Mouse (Mus musculus) cerebellum, adult 2 months (tissue): ENCODE measurements around the gene Cacna1a. TPM values are rescaled to one million over a fixed set of nuclear protein-coding genes. Genes with fewer than 3 reads are reported as not detected.
A peak's percentile ranks its signal among the peaks of the same experiment; 100 is the strongest.

Source experiments
- DNase-seq, 2 experiments: peaks; one replicate each; pipeline ENCODE4 v3.0.0; 2021
- H3K27ac ChIP-seq: fragments of 200-500 bp; 2 replicates; pipeline ENCODE4 v1.5.1; 2012; ENCODE audit warnings: low read length, control low read depth, inconsistent platforms; ENCODE audit not compliant: insufficient read depth
- H3K27me3 ChIP-seq: fragments of 200-500 bp; 2 replicates; pipeline ENCODE4 v1.6.1; 2012; ENCODE audit warnings: inconsistent platforms, mild to moderate bottlenecking, low read length, moderate library complexity; ENCODE audit not compliant: control insufficient read depth, insufficient read depth
- H3K4me1 ChIP-seq: fragments of 200-500 bp; 2 replicates; pipeline ENCODE4 v1.6.1; 2011; ENCODE audit warnings: low read length; ENCODE audit not compliant: control insufficient read depth, insufficient read depth
- H3K4me3 ChIP-seq: fragments of 200-500 bp; replicated peaks from 2 replicates; pipeline ENCODE3; 2011; ENCODE audit warnings: mild to moderate bottlenecking, low read depth, low read length, control low read depth; ENCODE audit not compliant: insufficient read depth
- CTCF ChIP-seq: fragments of 200-500 bp; IDR thresholded peaks from 2 replicates; pipeline ENCODE4 v1.5.1; 2011; ENCODE audit warnings: low read depth, mild to moderate bottlenecking, control low read depth, low read length, moderate library complexity, borderline replicate concordance; ENCODE audit not compliant: insufficient read depth
- POLR2A ChIP-seq: fragments of 200-500 bp; IDR thresholded peaks from 2 replicates; pipeline ENCODE4 v1.6.1; 2011; ENCODE audit warnings: low read length, control low read depth, borderline replicate concordance; ENCODE audit not compliant: insufficient read depth
- WGBS: fragments of 180-500 bp; shearing (Covaris S2); methylation state at CpG from one replicate; pipeline ENCODE4 v1.1.7; 2018; 5-methylcytosine and 5-hydroxymethylcytosine counted together
- polyA plus RNA-seq: library from polyadenylated mRNA; depleted of rRNA; stranded (reverse); fragments of >200 nt; gene quantifications from 2 replicates; pipeline ENCODE4 v1.2.3, GENCODE M21; 2012; rRNA removed

The Cacna1a gene
- polyA plus RNA-seq, 1 experiment: 220 TPM

GRCm38 (mm10) chr8:84682257-84682656 is 294.0 kb downstream of the Cacna1a start:
- WGBS: 80% methylated on average over 2 of the region's 2 CpGs
- TF ChIP-seq POLR2A (no peak), CTCF (no peak)
- H3K27me3 ChIP-seq: no peaks in the 10 kb centered on the region
- DNase-seq: no peak
- H3K27ac ChIP-seq: no peak overlapping the region
- no peak overlapping the region for H3K4me3 ChIP-seq
- H3K4me1 ChIP-seq: peaks cover 18% of the 10 kb centered on the region

- peaks cover 18% of the 10 kb centered on the region for H3K4me1 ChIP-seq
- no peak overlapping the region for H3K27ac ChIP-seq
- 12% methylated on average over 3 of the region's 3 CpGs for WGBS
These were observed 296.3 kb downstream of the Cacna1a start for GRCm38 (mm10) chr8:84684537-84684936.

GRCm38 (mm10) chr8:84686191-84687002 is 298.2 kb downstream of the Cacna1a start, which contains the start of gene Trmt1:
Gene Trmt1 (plus strand): TSS chr8:84686307.
- TF ChIP-seq POLR2A (no peak), CTCF (no peak)
- 5% methylated on average over 20 of the region's 20 CpGs for WGBS

More at GRCm38 (mm10) chr8:84684537-84684936, 296.3 kb downstream of the Cacna1a start:
- H3K4me3 ChIP-seq: no peak overlapping the region
- TF ChIP-seq CTCF (no peak), POLR2A (no peak)
- no peak for DNase-seq
- H3K27me3 ChIP-seq: no peaks in the 10 kb centered on the region

GRCm38 (mm10) chr8:84687003-84687704 is 298.9 kb downstream of the Cacna1a start:
- 2% methylated on average over 56 of the region's 62 CpGs for whole genome bisulfite sequencing
- peak overlapping the region; percentile 88 for H3K4me3 ChIP-seq
- peak overlapping the region; percentile 93 for H3K27ac ChIP-seq
- H3K27me3 ChIP-seq: no peaks in the 10 kb centered on the region
- TF ChIP-seq POLR2A (no peak), CTCF (no peak)
- H3K4me1 ChIP-seq: peaks cover 18% of the 10 kb centered on the region
- DNase-seq: peak in 1 of 2 experiments; percentile 29

More at GRCm38 (mm10) chr8:84686191-84687002, 298.2 kb downstream of the Cacna1a start, which contains the start of gene Trmt1:
- H3K4me3 ChIP-seq: peak within 1 kb of the TSS; percentile 88
- H3K27ac ChIP-seq: peak within 1 kb of the TSS; percentile 38
- no peaks in the 10 kb centered on the region for H3K27me3 ChIP-seq
- DNase-seq: peak in 1 of 2 experiments; percentile 44
- peaks cover 18% of the 10 kb centered on the region for H3K4me1 ChIP-seq

GRCm38 (mm10) chr8:84687705-84688100 is 299.5 kb downstream of the Cacna1a start, which contains the start of gene Nacc1:
Gene Nacc1 (minus strand): TSS chr8:84687862.
- Histone ChIP-seq H3K27me3 (no peaks in the 10 kb centered on the region), H3K4me3 (peak within 1 kb of the TSS; percentile 88), H3K27ac (peak within 1 kb of the TSS; percentile 93), H3K4me1 (peaks cover 18% of the 10 kb centered on the region)
- TF ChIP-seq CTCF (no peak), POLR2A (peak; percentile 48; the same call in 1 of the 2 replicates)
- WGBS: under 1% methylated on average over 37 of the region's 37 CpGs
- peak; percentile 88 to 90 for DNase-seq

- peak; percentile 90 to 94 for DNase-seq
These were observed 301.1 kb downstream of the Cacna1a start for GRCm38 (mm10) chr8:84689091-84689915.

More at GRCm38 (mm10) chr8:84689091-84689915, 301.1 kb downstream of the Cacna1a start:
- H3K27me3 ChIP-seq: no peaks in the 10 kb centered on the region
- H3K4me3 ChIP-seq: peak overlapping the region; percentile 75
- no peak overlapping the region for H3K27ac ChIP-seq
- TF ChIP-seq CTCF: no peak
- no peak for TF ChIP-seq POLR2A
- peaks cover 15% of the 10 kb centered on the region for H3K4me1 ChIP-seq
- WGBS: under 1% methylated on average over 47 of the region's 47 CpGs

Other genes with a start within 250 kb of the Cacna1a start
- 40.4 and 45.1 TPM in 2 replicates for gene Cc2d1a, start 240.5 kb upstream of the Cacna1a start, polyA plus RNA-seq
- gene 4930432K21Rik, start 240.4 kb upstream of the Cacna1a start, polyA plus RNA-seq: 2.7 and 3.2 TPM in 2 replicates
- 2.3 and 2.8 TPM in 2 replicates for gene Nanos3, start 203.2 kb upstream of the Cacna1a start, polyA plus RNA-seq
- 14.0 TPM in 2 replicates for gene Zswim4, start 151.4 kb upstream of the Cacna1a start, polyA plus RNA-seq
- gene D8Ertd738e, start 138.7 kb upstream of the Cacna1a start, polyA plus RNA-seq: 210 and 226 TPM in 2 replicates
- gene Mri1, start 131.1 kb upstream of the Cacna1a start, polyA plus RNA-seq: 32.9 and 35.5 TPM in 2 replicates
- gene Ccdc130, start 118.1 kb upstream of the Cacna1a start, polyA plus RNA-seq: 39.1 and 43.1 TPM in 2 replicates